Mouse (Mus musculus): ENCODE data around the gene Camk2b. TPM values are rescaled to one million over a fixed set of nuclear protein-coding genes. Genes with fewer than 3 reads are reported as not detected.
"Not testable (repeated sequence)": the region's sequence is repeated elsewhere in the genome, so short reads cannot be mapped to it uniquely, and the experiment has no call there.

Camk2b gene
- total RNA-seq (2021), result 10.0 and 13.6 TPM in 2 replicates
- long read RNA-seq, transcript Camk2b-201 (19 exons, 1,872 nt), result major isoform, 8 of 21 reads
- long read RNA-seq, partial matches to known transcripts, result 5 of 21 reads
- long read RNA-seq, other reads (novel, unspliced or antisense), result 8 of 21 reads

GRCm38 (mm10) chr11:6066176-6066575 lies at the start of gene Camk2b:
TSS of gene Camk2b (minus strand) at chr11:6066362.
- DNase-seq, result no peak

DNA sequence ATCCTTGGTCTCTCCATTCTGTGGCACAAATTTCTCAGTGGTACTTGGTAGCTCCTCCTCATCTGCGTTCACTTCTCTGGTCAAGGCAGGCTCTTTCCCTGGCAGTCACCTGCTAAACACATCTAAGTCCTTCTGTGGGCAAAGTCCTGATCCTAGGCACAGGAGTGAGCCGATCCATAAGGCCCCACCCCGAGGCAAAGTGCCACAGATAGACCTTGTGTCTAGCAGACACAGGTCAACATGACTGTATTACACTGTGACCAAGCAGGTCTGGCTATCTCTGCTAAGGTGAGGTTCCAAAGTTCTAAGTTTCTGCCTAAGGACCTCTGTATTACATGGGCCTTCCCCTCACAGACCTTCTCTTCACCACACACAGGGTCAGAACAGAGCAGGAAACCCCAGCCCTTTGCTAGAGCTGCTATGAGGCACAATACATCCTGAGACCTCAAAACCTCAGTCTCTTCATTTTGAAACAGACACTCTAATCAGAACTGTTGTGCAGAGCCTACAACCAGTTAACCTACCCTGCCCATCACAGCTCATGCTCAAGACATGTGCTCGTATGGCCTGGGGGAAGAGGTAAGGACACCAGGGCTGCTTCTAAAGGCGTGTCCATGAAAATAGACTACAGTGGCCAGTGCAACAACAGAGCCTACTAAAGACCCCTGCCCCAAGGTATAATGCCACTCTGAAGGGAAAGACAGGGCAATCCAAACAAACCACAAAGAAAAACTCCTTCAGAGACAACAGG lies 45.7 kb upstream of the Camk2b start:
- no peak for DNase-seq

DNA sequence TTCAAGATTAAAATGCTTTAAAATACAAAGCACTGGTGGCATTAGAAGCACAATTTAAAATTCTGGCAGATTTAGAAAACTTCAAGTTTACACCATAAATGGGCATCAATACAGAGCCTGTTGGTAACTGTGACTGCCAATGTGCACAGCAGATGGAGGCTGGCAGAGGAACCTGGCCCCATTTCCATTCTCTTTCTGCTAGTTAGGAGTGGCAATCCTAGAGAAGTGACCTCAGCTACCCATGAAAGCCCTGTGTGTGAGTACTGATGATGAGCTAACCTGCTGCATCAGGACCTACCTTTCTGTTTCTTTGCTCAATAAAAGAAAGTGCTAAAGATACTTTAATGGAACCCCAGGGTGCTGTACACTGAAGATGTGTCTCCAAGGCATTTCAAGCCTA lies 43.8 kb upstream of the Camk2b start:
- DNase-seq, result no peak

DNA sequence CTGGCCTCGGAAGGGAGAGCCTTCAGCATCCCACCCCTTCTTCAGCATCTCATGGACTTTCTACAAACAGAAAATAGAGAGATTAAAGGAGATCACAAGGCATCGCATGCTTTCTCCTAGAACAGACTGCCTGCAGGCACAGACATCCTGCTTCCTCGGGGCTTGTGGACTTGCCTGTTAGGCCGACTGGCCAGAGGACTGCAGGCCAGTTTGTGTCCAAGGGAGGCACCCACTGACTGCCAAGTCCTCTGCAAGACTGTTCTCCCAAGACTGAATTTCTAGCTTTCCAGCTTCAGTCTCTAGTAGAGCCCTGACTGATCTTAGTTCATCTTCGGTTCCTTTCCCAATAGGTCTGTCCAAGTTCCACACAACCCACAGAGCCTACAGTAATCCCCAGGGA lies 42.1 kb upstream of the Camk2b start:
- no peak for DNase-seq

DNA sequence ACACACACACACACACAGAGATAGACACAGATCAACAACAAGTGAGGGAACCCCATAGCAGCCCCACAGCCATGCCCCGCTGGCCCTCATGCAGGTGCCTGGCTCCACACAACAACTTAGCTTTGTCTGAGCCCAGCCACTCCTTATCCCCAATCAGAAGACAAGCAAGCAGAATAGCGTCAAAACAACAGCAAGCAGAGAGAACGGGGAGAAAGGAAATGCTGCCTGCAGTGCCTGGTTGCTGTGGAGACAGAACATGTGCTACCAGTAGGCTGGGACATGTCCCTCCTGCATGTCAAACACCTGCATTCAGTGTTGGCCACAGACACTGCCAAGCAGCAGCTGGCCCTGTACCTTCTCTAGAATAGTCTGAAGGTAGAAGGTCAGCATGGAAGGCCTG lies 41.6 kb upstream of the Camk2b start:
- no peak for DNase-seq

- no peak for DNase-seq
These were observed 38.6 kb upstream of the Camk2b start for GRCm38 (mm10) chr11:6104734-6105133.

- not testable (repeated sequence) for DNase-seq
These were observed 30.5 kb upstream of the Camk2b start for GRCm38 (mm10) chr11:6096637-6097036.

DNA sequence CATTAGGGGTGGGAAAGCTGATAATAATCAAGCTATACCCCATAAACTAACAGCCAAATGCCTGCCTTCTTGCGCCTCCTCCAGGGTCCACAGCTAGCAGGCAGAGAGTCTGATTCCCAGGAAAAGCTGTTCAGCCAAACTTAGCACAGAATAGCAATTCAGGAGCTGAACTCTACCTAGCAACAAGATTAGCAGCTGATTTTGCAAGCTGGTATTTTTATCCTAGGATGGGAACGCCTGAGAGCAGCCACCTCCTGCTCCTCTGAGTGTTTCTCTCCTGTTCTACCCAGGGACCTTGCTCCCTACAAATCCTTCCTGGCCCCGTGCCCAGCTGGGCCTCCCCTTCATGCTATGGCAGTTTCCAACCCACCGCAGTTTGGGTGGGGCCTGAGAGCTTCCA lies 20.8 kb upstream of the Camk2b start:
- no peak for DNase-seq

- DNase-seq, result no peak
These were observed 12.6 kb upstream of the Camk2b start for GRCm38 (mm10) chr11:6078737-6079136.

GRCm38 (mm10) chr11:6075618-6076066 lies 9.5 kb upstream of the Camk2b start:
- no peak for DNase-seq

- DNase-seq, result no peak
These were observed 2.2 kb upstream of the Camk2b start for GRCm38 (mm10) chr11:6068181-6068957.

DNA sequence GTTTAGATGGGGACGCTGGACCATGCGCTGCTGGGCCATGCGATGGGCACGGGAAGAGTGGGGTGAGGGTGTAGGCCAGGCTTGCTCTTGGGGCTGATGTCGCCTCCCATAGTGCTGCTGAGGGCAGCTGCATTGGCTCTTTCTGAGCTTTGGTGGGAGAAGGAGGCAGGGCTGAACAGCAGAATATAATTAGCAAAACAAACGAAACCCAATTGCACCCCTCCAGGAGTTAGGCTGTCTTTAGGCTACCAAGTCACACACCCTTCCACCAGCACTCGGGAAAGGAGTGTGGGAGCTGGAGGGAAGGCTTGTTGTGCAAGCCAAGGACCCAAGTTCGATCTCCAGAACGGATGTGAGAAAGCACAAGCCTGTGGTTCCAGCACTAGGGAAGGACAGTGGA lies 998 bp upstream of the Camk2b start:
- no peak for DNase-seq

GRCm38 (mm10) chr11:6065551-6066121 lies 526 bp downstream of the Camk2b start:
- DNase-seq, result peak; percentile 26

GRCm38 (mm10) chr11:6065046-6065521 lies 1.1 kb downstream of the Camk2b start:
- no peak for DNase-seq

GRCm38 (mm10) chr11:6064215-6065045 lies 1.7 kb downstream of the Camk2b start:
- DNase-seq, result no peak

DNA sequence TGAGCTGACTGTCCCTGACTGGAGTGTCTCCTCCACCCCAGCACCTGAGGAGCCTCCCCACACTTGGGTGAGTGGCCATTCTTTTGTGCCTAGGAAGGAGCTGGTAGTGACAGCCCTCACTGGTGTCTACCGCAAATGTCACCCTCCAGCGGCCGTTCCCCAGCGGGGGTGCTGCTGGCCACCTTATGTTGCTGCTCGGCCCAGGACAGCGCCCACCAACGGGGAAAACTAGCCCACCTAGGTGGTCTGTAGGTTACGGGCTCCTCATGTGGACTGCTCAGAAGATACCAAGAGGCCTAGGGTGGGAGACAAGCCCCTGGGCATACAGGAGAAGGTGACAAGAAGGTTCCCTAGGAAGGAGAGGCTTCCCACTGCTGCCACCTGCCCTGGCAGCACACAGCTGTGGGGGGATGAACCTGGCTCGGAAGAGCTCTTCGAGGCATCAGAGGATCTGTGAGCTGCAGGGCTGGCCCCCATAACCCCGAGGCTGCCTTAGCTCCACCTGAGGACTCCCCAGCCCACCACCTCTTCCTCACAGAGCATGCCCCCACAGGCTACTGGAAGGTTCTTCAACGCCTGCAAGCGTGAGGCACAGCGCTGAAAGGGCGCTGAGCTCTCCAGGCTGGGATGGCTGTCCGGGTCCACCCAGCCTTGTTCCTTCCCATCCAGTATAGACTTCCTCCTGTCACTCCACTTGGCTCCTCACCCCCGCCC lies 2.5 kb downstream of the Camk2b start:
- no peak for DNase-seq

- no peak for DNase-seq
These were observed 3.1 kb downstream of the Camk2b start for GRCm38 (mm10) chr11:6063065-6063464.

DNA sequence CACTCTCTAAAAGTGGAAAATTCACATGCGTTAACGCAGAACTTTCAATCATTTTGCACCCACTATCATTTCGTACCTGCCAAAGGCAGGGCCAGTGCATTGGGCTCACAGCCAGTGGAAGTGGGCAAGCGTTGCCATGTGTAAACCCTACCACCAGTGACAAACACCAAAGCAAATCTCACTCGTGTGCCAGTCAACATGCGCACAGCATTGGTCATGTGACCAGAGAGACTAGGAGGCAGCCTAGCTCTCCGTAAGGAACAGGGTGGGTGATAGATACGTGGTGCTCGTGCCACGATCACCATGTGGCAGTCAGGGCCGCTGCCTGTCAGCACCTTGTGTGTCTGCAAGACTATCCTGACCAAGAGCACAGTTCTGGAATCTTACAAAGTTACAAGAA lies 3.8 kb downstream of the Camk2b start:
- no peak for DNase-seq

- no peak for DNase-seq
These were observed 4.3 kb downstream of the Camk2b start for GRCm38 (mm10) chr11:6061891-6062290.

GRCm38 (mm10) chr11:6059162-6059561 lies 7.0 kb downstream of the Camk2b start:
- no peak for DNase-seq

- no peak for DNase-seq
These were observed 12.8 kb downstream of the Camk2b start for GRCm38 (mm10) chr11:6053386-6053785.

Measured in adrenal gland, postnatal 25 days (tissue).